Mouse (Mus musculus): ENCODE results near the gene Sptbn1.

Gene Sptbn1

DNA sequence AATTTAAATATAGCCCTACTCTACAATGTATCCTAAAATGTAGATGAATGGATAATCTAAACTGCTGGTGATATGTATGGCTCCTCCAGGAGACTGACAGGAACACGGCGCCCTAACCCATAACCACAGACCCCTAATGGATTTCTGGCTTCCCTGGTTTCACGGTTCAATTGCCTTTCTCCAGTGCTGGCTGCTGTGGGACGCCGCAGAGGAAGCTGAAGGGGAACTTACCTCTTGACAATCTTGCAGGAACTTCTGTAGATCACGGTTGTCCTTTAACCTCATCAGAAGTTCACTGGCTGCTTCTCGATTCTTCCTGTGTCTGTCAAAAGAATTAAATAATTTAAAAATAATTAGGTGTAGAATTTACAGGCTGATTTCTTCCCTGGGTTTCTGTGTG is 138.6 kb downstream of the Sptbn1 start:
- no peak for DNase-seq (ENCODE audit: low spot score)

DNA sequence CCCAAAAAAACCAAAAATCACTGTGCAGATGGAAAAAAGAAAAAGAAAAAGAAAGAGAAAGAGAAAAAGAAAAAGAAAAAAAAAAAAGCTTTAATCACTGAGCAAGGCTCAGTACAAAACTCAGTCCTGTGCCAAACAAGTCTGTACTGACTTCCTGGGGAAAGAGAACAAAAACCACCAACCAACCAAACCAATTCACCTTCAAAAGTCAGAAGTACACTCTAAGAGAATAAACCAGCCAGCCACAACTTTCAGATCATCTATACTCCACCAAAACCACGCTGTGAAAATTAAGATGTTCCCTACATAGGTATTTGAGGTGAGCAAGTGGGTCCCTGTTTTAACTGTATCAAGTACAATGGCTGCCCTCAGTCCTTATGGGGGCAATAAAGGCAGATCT is 141.1 kb downstream of the Sptbn1 start:
- DNase-seq (ENCODE audit: low spot score) = no peak

DNA sequence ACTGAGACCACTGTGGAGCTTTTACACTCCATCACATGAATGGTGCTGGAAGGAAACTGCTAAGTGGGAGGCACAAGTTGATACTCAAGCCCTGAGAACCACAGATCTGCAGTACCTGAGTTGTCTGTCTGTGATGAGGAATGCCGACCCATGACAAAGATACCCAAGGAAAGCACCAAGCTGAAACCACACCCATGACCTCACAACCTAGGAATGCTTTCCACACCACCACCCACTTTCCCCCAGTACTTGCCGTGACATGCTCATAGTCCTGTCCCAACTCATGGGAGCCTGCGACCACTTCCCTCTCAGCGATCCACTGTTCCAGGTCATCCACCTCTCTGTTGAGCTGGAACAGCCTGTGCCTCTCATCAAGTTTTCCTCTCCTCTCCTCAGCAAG is 149.9 kb downstream of the Sptbn1 start:
- no peak for DNase-seq (ENCODE audit: low spot score)

DNA sequence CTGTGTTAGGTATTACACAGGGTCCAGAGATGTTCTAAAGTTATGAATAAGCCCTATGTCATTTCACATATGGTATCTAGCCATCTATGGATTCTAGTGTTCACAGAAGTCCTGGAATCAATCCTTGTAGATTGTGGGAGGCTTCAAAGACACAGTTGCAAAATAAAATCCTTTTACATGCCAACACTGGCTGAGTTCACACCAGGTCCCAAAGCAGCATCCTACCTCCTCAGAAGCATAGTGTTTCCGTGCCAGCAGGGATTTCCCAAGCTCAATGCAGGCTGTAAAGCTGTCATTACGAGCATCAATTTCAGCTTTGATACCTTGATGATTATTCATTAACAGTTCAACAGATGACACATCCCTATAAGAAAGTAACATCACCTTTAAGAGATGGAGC is 154.3 kb downstream of the Sptbn1 start:
- DNase-seq (ENCODE audit: low spot score) = no peak

DNA sequence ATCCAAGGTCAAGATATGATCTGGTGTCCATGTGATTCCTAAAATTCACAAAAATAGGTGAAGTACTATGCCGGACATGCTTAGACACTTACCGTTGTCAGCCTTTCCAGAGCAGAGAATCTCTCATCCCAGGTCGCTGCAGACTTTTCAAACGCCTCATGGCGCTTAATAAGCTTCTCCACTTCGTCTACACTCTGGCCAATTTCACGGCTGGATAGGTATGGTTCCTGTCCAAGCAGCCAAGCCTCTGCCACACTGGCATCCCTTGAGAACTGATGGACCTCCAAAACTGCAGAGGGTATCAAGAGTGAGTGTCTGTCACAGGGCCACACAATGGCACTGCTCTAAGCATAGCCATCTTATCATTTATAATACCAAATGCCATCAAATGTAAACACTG is 157.3 kb downstream of the Sptbn1 start:
- DNase-seq (ENCODE audit: low spot score) = no peak

DNA sequence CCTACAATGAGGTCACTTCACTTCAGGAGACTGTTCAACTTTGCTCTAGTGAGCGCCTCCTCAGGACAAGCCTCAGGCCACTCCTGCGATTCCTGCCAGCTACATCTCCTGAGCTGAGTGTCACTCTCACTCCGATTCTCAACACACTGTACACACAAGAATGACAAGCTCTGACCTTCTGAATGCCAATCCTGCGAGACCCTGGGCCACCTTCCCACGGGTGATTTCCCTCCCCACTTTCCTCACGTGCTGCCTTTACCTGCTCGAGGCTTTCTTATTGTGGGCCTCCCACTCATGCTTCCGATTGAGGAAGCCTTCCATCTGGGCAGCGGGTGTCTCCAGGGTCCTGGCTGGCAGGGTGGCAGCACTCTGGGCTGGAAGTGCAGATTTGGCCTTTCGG is 163.8 kb downstream of the Sptbn1 start:
- no peak for DNase-seq (ENCODE audit: low spot score)

DNA sequence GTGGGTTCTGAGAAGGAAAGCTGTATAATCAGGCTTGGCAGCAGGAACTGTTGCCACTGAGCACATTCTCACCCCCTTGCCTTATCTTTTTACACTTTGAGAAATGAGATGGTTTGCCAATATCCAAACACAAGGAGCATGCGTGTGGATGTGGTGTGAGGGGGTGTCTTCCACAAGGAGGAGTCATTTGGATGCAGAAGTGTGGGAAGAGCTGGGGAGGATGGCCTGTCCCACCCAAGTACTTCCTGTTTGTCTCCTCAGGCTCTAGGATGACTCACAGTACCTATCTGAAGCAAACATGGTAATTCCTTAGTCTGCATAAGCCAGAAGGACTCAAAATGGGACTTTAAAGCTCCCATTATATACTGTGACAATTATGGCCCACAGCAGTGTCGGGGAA is 165.4 kb downstream of the Sptbn1 start:
- no peak for DNase-seq (ENCODE audit: low spot score)

DNA sequence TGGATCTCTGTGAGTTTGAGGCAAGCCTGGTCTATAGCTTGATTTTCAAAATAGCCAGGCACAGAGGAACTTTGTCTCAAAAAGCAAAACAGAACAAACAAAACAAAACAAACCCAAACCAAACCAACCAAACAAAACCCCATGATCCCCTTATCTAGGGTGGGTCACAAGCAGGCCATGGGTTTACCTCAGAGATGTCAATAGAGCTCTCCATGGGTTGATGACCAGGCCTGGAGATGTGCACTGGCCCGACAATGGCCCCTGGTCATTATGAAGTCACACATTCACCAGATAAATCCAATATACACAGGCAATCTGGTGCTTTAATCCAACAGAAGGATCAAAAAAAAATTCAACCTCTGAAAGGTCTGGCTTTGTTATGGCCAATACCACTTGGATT is 166.2 kb downstream of the Sptbn1 start:
- no peak for DNase-seq (ENCODE audit: low spot score)

DNA sequence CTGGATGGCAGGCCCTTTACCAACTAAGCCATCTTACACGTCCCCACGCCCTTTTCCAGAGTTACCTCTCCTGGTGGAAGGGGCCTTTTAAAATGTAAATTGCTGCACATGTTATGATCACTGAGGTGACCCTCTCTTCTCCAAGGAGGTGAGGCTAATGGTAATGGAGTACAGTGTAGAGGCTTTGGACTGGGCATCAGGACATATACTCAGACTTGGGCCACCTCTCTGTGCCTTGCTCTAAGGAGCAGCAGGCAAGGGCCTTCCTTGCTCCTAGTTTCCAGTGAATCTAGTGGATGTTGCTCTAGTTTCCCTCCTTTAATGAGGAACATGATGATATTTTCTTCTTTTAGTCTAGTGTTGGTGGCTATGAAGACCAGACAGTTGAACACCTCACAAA is 166.8 kb downstream of the Sptbn1 start:
- DNase-seq (ENCODE audit: low spot score) = no peak

DNA sequence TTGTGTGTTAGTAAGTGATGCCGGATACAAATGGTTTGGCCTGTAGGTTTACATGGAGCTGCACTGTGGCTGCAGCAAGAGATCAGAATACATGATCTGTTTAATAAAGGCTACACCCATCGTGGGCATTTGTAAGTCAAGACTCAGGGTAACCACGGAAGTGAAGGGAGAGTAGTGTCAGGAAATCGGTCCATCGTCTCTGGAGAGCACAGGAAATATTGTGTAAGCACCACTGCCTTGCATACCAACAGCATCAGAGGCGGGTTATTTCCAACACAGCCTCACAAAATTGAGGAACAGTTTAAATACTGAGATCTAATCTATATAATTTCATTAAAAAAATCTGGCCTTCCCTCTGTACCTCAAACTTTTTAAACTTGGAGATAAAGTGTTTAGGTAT is 168.1 kb downstream of the Sptbn1 start:
- no peak for DNase-seq (ENCODE audit: low spot score)

DNA sequence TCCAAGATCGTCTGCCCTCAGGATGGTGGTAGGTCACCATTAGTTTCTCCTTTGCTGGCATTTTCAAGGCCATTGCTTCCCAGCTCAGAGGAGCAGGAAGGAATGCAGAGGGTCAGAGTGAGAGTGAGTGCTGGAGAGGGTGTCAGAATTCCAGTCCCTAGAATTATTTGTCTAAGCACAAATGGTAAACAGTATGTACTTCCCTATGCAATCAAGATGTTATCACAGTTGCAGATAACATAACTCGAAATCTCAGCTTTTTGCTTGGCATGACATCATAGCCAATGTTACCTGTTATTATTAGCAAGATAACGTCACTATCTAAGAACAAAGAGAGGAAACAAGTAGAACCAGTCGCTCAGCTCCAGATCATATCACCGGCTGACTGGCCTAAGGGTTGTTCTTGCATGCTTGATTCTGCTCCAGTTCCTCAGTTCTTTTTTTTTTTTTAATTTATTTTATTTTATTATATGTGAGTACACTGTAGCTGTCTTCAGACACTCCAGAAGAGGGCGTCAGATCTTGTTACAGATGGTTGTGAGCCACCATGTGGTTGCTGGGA is 172.7 kb downstream of the Sptbn1 start:
- DNase-seq (ENCODE audit: low spot score) = no peak

DNA sequence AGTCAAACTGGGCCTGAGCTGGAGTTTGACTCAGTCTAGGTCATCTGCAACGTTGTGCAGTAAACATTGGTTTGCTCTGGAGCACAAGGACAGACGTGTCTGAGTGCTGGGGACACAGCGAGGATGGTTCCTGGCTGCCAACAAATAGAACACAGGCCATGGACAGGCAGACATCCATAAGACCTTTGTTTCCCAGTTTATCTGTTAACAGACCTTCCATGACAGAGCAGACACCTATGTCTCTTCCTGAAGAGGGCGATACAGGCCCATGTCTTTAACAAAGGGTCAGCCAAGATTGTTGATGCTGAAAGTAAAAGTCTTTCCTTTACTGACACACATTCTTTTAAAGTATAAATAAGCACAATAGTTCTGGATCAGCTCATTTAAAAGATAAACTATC is 176.1 kb downstream of the Sptbn1 start:
- no peak for DNase-seq (ENCODE audit: low spot score)

DNA sequence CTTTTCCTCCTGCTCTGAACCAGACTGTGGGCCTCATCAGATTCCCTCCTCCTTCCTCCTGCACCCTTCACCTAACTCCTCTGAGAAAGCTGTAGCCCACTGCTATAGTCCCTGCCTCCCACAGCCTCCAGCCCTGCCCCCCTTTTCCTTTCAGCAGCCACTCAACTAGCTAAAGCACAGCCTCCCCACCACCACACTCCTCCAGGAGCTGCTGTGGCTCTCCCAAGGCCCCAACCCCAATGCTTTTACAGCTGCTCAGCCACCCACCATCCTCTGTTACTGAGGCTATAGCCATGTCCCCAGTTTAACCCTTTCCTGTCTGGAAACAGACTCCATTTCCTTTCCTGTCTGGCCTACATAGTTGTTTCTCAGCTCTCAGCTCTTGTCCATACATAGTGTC is 182.9 kb downstream of the Sptbn1 start:
- no peak for DNase-seq (ENCODE audit: low spot score)

DNA sequence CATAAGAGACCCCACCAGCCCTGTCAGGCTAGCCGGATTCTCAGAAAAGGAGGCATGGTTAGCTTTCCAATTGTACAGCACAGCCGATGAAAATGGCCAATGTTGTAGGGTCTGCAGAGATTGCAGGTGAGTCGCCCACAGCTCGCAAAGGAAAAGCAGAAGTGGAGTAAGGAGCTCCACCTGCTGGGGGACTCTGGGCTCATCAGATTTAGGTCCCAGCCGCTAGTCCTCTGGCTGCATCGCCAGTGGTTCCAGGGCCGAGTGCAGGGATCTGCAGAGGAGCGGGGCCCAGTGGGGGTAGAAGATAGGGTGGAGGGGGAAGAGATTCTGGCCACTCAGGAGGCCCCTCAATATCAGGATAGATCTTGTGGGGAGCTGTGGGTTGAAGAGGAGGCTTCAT is 210.7 kb downstream of the Sptbn1 start:
- no peak for DNase-seq (ENCODE audit: low spot score)
